Mouse (Mus musculus) thymus, adult 2 months (tissue): ENCODE measurements around the gene Atp8a2.

Source experiments
- CTCF ChIP-seq: fragments of 200-500 bp; IDR thresholded peaks from 2 replicates; pipeline ENCODE4 v1.5.1; 2012; ENCODE audit warnings: mild to moderate bottlenecking, control low read depth, low read length, moderate library complexity, borderline replicate concordance; ENCODE audit not compliant: control insufficient read depth, poor library complexity, insufficient read depth; ENCODE audit errors: extremely low read depth
- POLR2A ChIP-seq: fragments of 200-500 bp; IDR thresholded peaks from 2 replicates; pipeline ENCODE4 v1.6.1; 2012; ENCODE audit warnings: mild to moderate bottlenecking, low read length, control low read depth, moderate library complexity; ENCODE audit not compliant: control insufficient read depth, poor library complexity, insufficient read depth; ENCODE audit errors: extremely low read depth

DNA sequence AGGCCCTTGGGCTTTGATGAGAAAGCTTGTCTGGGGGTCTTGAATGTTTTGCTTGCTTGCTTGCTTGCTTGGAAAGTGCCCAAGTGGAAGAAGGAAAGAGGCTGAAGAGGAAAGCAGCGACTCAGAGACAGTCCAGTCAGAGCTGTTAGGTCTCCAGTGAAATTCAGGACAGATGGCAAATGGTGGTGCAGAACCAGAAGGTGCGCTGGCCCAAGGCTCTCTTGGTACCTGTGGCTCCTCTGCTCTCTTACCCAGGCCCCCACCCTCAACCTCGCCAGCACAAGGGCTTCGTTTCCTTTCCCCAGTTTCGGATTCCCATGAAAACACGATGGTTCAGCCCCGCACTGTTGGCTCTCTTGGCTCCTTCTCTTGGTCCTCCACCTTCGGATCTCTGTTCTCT lies 304.9 kb downstream of the Atp8a2 start:
- TF ChIP-seq POLR2A (no peak), CTCF (no peak)
